Mouse (Mus musculus): Measurements from ENCODE around the gene Iqsec1. TPM values are rescaled to one million over a fixed set of nuclear protein-coding genes. Genes with fewer than 3 reads are reported as not detected.

Iqsec1 gene
- total and polyA plus RNA-seq, 3 experiments, result 17.0 to 90.4 (median 83.5) TPM

DNA sequence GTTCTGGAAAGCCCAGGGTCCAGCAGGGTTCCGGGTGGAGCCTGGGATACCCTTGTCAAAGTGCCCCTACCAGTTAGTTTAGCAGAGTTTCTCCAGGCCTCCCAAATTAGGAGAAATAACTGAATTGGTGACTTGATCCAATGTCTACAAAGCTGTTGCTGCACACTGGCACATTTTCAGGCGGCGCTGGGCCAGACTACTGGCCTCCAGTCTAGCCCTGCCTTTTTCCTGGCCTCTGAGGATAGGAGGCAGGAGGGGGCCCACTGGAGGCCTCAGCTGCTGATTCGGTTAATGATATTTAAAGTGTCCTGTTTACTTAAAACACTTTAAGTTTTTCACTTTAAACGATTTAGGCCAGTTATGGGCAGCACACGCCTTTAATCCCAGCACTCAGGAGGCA, 364.3 kb downstream of the Iqsec1 start:
- no peak overlapping the region for H3K9ac ChIP-seq (ENCODE audit: insufficient read depth, low read depth)
- no peaks in the 10 kb centered on the region for H3K79me2 ChIP-seq (replicated peaks; ENCODE audit: control insufficient read depth, extremely low read depth, insufficient read depth, poor library complexity, severe bottlenecking)
- H3K4me2 ChIP-seq (ENCODE audit: insufficient read depth, low read depth, poor library complexity, severe bottlenecking), result no peak overlapping the region
- dilution Hi-C loops (cut with MboI; ENCODE audit: extremely low pct_ligation_motif_present, extremely low pct_unique_long_range_greater_than_20kb, low sequenced_read_pairs) (no loop called here), in situ Hi-C loops (cut with MboI; ENCODE audit: low pct_ligation_motif_present, low pct_unique_long_range_greater_than_20kb, low sequenced_read_pairs) (no loop called here)
- no peak for TF ChIP-seq UBTF (IDR thresholded peaks at IDR 0.05; ENCODE audit: low read depth, low read length)
- TF ChIP-seq CHD1 (IDR thresholded peaks at IDR 0.05; ENCODE audit: low read depth, low read length), result no peak
- TF ChIP-seq JUND (conservative IDR thresholded peaks at IDR 0.05; ENCODE audit: low read depth, low read length), result no peak
- TF ChIP-seq MYC (IDR thresholded peaks at IDR 0.05; ENCODE audit: low read depth, low read length), result no peak
- TF ChIP-seq USF1 (IDR thresholded peaks at IDR 0.05; ENCODE audit: low read depth, low read length), result no peak
- TF ChIP-seq KAT2A (IDR thresholded peaks at IDR 0.05; ENCODE audit: insufficient replicate concordance, low read length), result no peak
- no peak for TF ChIP-seq MXI1 (IDR thresholded peaks at IDR 0.05; ENCODE audit: low read depth, low read length)
- no peak for TF ChIP-seq POLR2A (IDR thresholded peaks at IDR 0.05; ENCODE audit: low read depth, low read length)
- no peak for TF ChIP-seq NRF1 (IDR thresholded peaks at IDR 0.05; ENCODE audit: low read depth, low read length)
- no peak for TF ChIP-seq ZKSCAN1 (IDR thresholded peaks at IDR 0.05; ENCODE audit: borderline replicate concordance, low read depth, low read length)
- no peak for TF ChIP-seq MEF2A (IDR thresholded peaks at IDR 0.05; ENCODE audit: borderline replicate concordance, low read depth, low read length)
- no peak for TF ChIP-seq MAFK (IDR thresholded peaks at IDR 0.05; ENCODE audit: insufficient replicate concordance, low read length)
- no peak for TF ChIP-seq BHLHE40 (IDR thresholded peaks at IDR 0.05; ENCODE audit: low read depth, low read length)
- no peak for TF ChIP-seq HCFC1 (IDR thresholded peaks at IDR 0.05; ENCODE audit: low read depth, low read length)
- TF ChIP-seq ETS1 (conservative IDR thresholded peaks at IDR 0.05; ENCODE audit: low read depth, low read length), result no peak
- DNase-seq (ENCODE audit: extremely low read depth), result no peak
- H3K4me3 ChIP-seq (replicated peaks in 1 of 3; ENCODE audit: low read depth in 2 of 3, low read length in 2 of 3, poor library complexity in 1 of 3), result no peak overlapping the region
- H3K4me1 ChIP-seq (ENCODE audit: control insufficient read depth in 1 of 2, insufficient read depth in 2 of 2), result 0 out of 4 replicates have a peak, but pooled peaks cover 4% of the 10 kb centered on the region in 2 experiments
- no peaks in the 10 kb centered on the region for H3K9me3 ChIP-seq (replicated peaks; ENCODE audit: low read length)
- H3K36me3 ChIP-seq (replicated peaks in 1 of 2; ENCODE audit: control insufficient read depth in 1 of 2, insufficient read depth in 1 of 2, low read length in 1 of 2), result no peaks in the 10 kb centered on the region
- peaks cover 65% of the 10 kb centered on the region for H3K27me3 ChIP-seq (replicated peaks)
- no peak overlapping the region for H3K27ac ChIP-seq (ENCODE audit: insufficient read depth, low read depth)

DNA sequence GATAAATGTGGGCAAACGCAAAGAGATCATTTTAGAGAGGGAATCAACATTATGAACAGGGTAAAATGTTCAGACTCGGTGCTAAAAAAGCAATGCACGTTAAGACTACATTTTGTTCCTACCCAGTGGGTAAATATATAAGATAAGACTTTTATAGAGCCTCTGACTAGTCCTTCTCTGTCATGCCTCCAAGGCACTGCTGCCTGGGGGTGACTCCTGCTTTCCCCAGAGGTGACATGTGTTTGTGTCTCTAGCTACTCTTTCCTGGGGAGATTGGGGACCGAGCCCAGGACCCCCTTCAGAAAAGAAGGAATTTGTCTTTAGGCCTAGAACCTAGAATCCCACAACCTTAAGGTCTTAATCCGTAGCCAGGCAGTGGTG, 365.0 kb downstream of the Iqsec1 start:
- in situ Hi-C loops (cut with MboI; ENCODE audit: low pct_ligation_motif_present, low pct_unique_long_range_greater_than_20kb, low sequenced_read_pairs), result no loop called here

More for the DNA sequence above, 365.0 kb downstream of the Iqsec1 start:
- Histone ChIP-seq H3K4me3 (replicated peaks in 1 of 3; ENCODE audit: low read depth in 2 of 3, low read length in 2 of 3, poor library complexity in 1 of 3) (no peak overlapping the region), H3K79me2 (replicated peaks; ENCODE audit: control insufficient read depth, extremely low read depth, insufficient read depth, poor library complexity, severe bottlenecking) (no peaks in the 10 kb centered on the region), H3K4me1 (ENCODE audit: control insufficient read depth in 1 of 2, insufficient read depth in 2 of 2) (0 out of 4 replicates have a peak, but pooled peaks cover 0 to 4% of the 10 kb centered on the region in 2 experiments), H3K27ac (ENCODE audit: insufficient read depth, low read depth) (no peak overlapping the region), H3K9ac (ENCODE audit: insufficient read depth, low read depth) (no peak overlapping the region), H3K36me3 (replicated peaks in 1 of 2; ENCODE audit: control insufficient read depth in 1 of 2, insufficient read depth in 1 of 2, low read length in 1 of 2) (no peaks in the 10 kb centered on the region), H3K27me3 (replicated peaks) (peaks cover 66% of the 10 kb centered on the region), H3K9me3 (replicated peaks; ENCODE audit: low read length) (no peaks in the 10 kb centered on the region), H3K4me2 (ENCODE audit: insufficient read depth, low read depth, poor library complexity, severe bottlenecking) (no peak overlapping the region)
- dilution Hi-C loops (cut with MboI; ENCODE audit: extremely low pct_ligation_motif_present, extremely low pct_unique_long_range_greater_than_20kb, low sequenced_read_pairs), result no loop called here
- TF ChIP-seq MEF2A (IDR thresholded peaks at IDR 0.05; ENCODE audit: borderline replicate concordance, low read depth, low read length) (no peak), JUND (conservative IDR thresholded peaks at IDR 0.05; ENCODE audit: low read depth, low read length) (no peak), TBP (conservative IDR thresholded peaks at IDR 0.05; ENCODE audit: low read depth, low read length) (no peak), MAX (IDR thresholded peaks at IDR 0.05; ENCODE audit: low read length) (no peak), KAT2A (IDR thresholded peaks at IDR 0.05; ENCODE audit: insufficient replicate concordance, low read length) (no peak), NELFE (IDR thresholded peaks at IDR 0.05; ENCODE audit: low read depth, low read length) (no peak), PAX5 (IDR thresholded peaks at IDR 0.05; ENCODE audit: low read length) (no peak), SIN3A (IDR thresholded peaks at IDR 0.05; ENCODE audit: low read length) (no peak), MYC (IDR thresholded peaks at IDR 0.05; ENCODE audit: low read depth, low read length) (no peak), MAFK (IDR thresholded peaks at IDR 0.05; ENCODE audit: insufficient replicate concordance, low read length) (no peak), POLR2A (IDR thresholded peaks at IDR 0.05; ENCODE audit: low read depth, low read length) (no peak), SMC3 (IDR thresholded peaks at IDR 0.05; ENCODE audit: low read depth, low read length) (no peak)
- DNase-seq (ENCODE audit: extremely low read depth), result no peak
